Mouse (Mus musculus) testis, postnatal 10 days (tissue): ENCODE results near the gene Hist1h1a.

Source experiments
- DNase-seq: peaks from one replicate; pipeline ENCODE4 v3.0.0; 2021; ENCODE audit warnings: low spot score

Gene Hist1h1a

GRCm38 (mm10) chr13:23763586-23764323 lies at the start of gene Hist1h1a:
TSS of gene Hist1h1a (plus strand) at chr13:23763666.
- no peak for DNase-seq

GRCm38 (mm10) chr13:23716261-23717042 lies 47.0 kb upstream of the Hist1h1a start:
- DNase-seq: peak; percentile 11

- peak; percentile 37 for DNase-seq
Measured at GRCm38 (mm10) chr13:23717176-23717575, 46.3 kb upstream of the Hist1h1a start.

GRCm38 (mm10) chr13:23717593-23718245 lies 45.7 kb upstream of the Hist1h1a start:
- DNase-seq: peak; percentile 28

GRCm38 (mm10) chr13:23724239-23724638 lies 39.2 kb upstream of the Hist1h1a start:
- DNase-seq: no peak

GRCm38 (mm10) chr13:23725213-23725612 lies 38.3 kb upstream of the Hist1h1a start:
- DNase-seq: no peak

- DNase-seq: no peak
Measured at GRCm38 (mm10) chr13:23728472-23729191, 34.8 kb upstream of the Hist1h1a start.

- DNase-seq: no peak
Measured at GRCm38 (mm10) chr13:23729192-23729525, 34.3 kb upstream of the Hist1h1a start.

GRCm38 (mm10) chr13:23729706-23730105 lies 33.8 kb upstream of the Hist1h1a start:
- DNase-seq: no peak

- DNase-seq: no peak
Measured at GRCm38 (mm10) chr13:23730479-23730878, 33.0 kb upstream of the Hist1h1a start.

- DNase-seq: no peak
Measured at GRCm38 (mm10) chr13:23732156-23732804, 31.2 kb upstream of the Hist1h1a start.

GRCm38 (mm10) chr13:23737091-23737490 lies 26.4 kb upstream of the Hist1h1a start:
- DNase-seq: no peak

- peak; percentile 60 for DNase-seq
Measured at GRCm38 (mm10) chr13:23738041-23738440, 25.4 kb upstream of the Hist1h1a start.

GRCm38 (mm10) chr13:23738677-23739068 lies 24.8 kb upstream of the Hist1h1a start, which contains the start of gene Hist1h1c:
TSS of gene Hist1h1c (plus strand) at chr13:23738808.
- DNase-seq: peak; percentile 92

GRCm38 (mm10) chr13:23739069-23739921 lies 24.2 kb upstream of the Hist1h1a start:
- peak; percentile 85 for DNase-seq

- no peak for DNase-seq
Measured at GRCm38 (mm10) chr13:23739922-23740252, 23.6 kb upstream of the Hist1h1a start.

GRCm38 (mm10) chr13:23740256-23740840 lies 23.1 kb upstream of the Hist1h1a start:
- DNase-seq: no peak

- no peak for DNase-seq
Measured at GRCm38 (mm10) chr13:23740910-23741309, 22.6 kb upstream of the Hist1h1a start.

GRCm38 (mm10) chr13:23742007-23742406 lies 21.5 kb upstream of the Hist1h1a start:
- DNase-seq: no peak

GRCm38 (mm10) chr13:23743215-23743614 lies 20.3 kb upstream of the Hist1h1a start:
- DNase-seq: no peak
